ENCODE assay signal across 22 mouse cellular contexts in genomic region chr13:26953834-26954233, GRCm38 (mm10).
"Had no signal": no experiment of that assay in that cellular context is flagged by ENCODE, and none has a peak within 500 bp of the region (broad histone marks: within the 10 kb centered on the region; RNA-seq: fewer than 3 reads in every experiment).

No protein-coding gene starts in this region.

- H3K9me3 ChIP-seq: lung, embryonic 15.5 days; megakaryocyte, embryonic 14.5 days; midbrain, embryonic 13.5 days; midbrain, embryonic 15.5 days; neural tube, embryonic 13.5 days; neural tube, embryonic 15.5 days; stomach, embryonic 15.5 days had no signal

- H3K9ac ChIP-seq: liver, postnatal 0 days; lung, embryonic 15.5 days; midbrain, embryonic 13.5 days; midbrain, embryonic 15.5 days; neural tube, embryonic 13.5 days; neural tube, embryonic 15.5 days; stomach, embryonic 15.5 days had no signal

- H3K4me1 ChIP-seq: lung, embryonic 15.5 days; megakaryocyte, embryonic 14.5 days; midbrain, embryonic 13.5 days; midbrain, embryonic 15.5 days; neural tube, embryonic 13.5 days; neural tube, embryonic 15.5 days; stomach, embryonic 15.5 days had no signal

- H3K4me3 ChIP-seq: lung, embryonic 15.5 days; megakaryocyte, embryonic 14.5 days; midbrain, embryonic 13.5 days; midbrain, embryonic 15.5 days; neural tube, embryonic 13.5 days; neural tube, embryonic 15.5 days; stomach, embryonic 15.5 days had no signal

- H3K27ac ChIP-seq: lung, embryonic 15.5 days; macrophage; midbrain, embryonic 13.5 days; midbrain, embryonic 15.5 days; neural tube, embryonic 13.5 days; neural tube, embryonic 15.5 days; stomach, embryonic 15.5 days; stomach, postnatal 0 days had no signal

- H3K36me3 ChIP-seq: lung, embryonic 15.5 days; midbrain, embryonic 13.5 days; midbrain, embryonic 15.5 days; neural tube, embryonic 13.5 days; neural tube, embryonic 15.5 days; stomach, embryonic 15.5 days had no signal

- H3K27me3 ChIP-seq: lung, embryonic 15.5 days; megakaryocyte, embryonic 14.5 days; midbrain, embryonic 13.5 days; midbrain, embryonic 15.5 days; neural tube, embryonic 13.5 days; neural tube, embryonic 15.5 days; stomach, embryonic 15.5 days had no signal

- DNase-seq: liver, postnatal 0 days; lung, adult 2 months; lung, postnatal 14 days; lung, postnatal 36 days; retina, postnatal 1 day; right cerebral cortex, adult 18-20 months; right cerebral cortex, postnatal 25 days; right cerebral cortex, postnatal 4 days; spleen, adult 18-20 months; thymus, adult 2 months; thymus, postnatal 14 days; thymus, postnatal 36 days had no signal

- H3K4me2 ChIP-seq: lung, embryonic 15.5 days; midbrain, embryonic 11.5 days; midbrain, embryonic 13.5 days; midbrain, embryonic 15.5 days; neural tube, embryonic 13.5 days; neural tube, embryonic 15.5 days; stomach, embryonic 15.5 days had no signal
